Mouse (Mus musculus) gastrocnemius, postnatal 36 days (tissue): ENCODE measurements around the gene Rps27rt. TPM values are rescaled to one million over a fixed set of nuclear protein-coding genes. Genes with fewer than 3 reads are reported as not detected.
A peak's percentile ranks its signal among the peaks of the same experiment; 100 is the strongest.
"Not testable (repeated sequence)": the region's sequence is repeated elsewhere in the genome, so short reads cannot be mapped to it uniquely, and the experiment has no call there.

Experiments
- DNase-seq, 2 experiments: peaks; one replicate each; pipeline ENCODE4 v3.0.0; 2022
- intact Hi-C: fragments of 180-260 bp; cut with DNase I; formaldehyde crosslinking; loops from one replicate; pipeline ENCODE4 v1.15.1; 2025
- total RNA-seq, 2 experiments: library from RNA; stranded (reverse); gene quantifications; 2 replicates each; pipeline ENCODE4 v1.2.3; 2021

Rps27rt gene
- total RNA-seq, 2 experiments from 2014 or later, result 12.0 to 25.0 TPM

GRCm38 (mm10) chr9:114986361-114986760 lies 3.8 kb upstream of the Rps27rt start:
- intact Hi-C loops, result no loop called here
- no peak for DNase-seq

- no peak for DNase-seq
Measured at GRCm38 (mm10) chr9:114985741-114986140, 3.2 kb upstream of the Rps27rt start.

GRCm38 (mm10) chr9:114979969-114980368 lies 2.6 kb downstream of the Rps27rt start:
- DNase-seq, result no peak
- intact Hi-C loops, result loop anchor here (10.0 kb wide), 1 partner anchor 75 kb away; no protein-coding TSS in a partner anchor

More at GRCm38 (mm10) chr9:114985741-114986140, 3.2 kb upstream of the Rps27rt start:
- intact Hi-C loops, result no loop called here

- intact Hi-C loops, result loop anchor here (10.0 kb wide), 1 partner anchor 76 kb away; no protein-coding TSS in a partner anchor
- peak; percentile 61 to 79 for DNase-seq
Measured at GRCm38 (mm10) chr9:114978281-114979111, 4.0 kb downstream of the Rps27rt start, which contains the start of gene Osbpl10. Gene Osbpl10, plus strand, starts transcription at chr9:114978569.

GRCm38 (mm10) chr9:114977461-114978280 lies 4.9 kb downstream of the Rps27rt start:
- intact Hi-C loops, result loop anchor here (10.0 kb wide), 1 partner anchor 77 kb away; no protein-coding TSS in a partner anchor
- DNase-seq, result peak in 1 of 2 experiments; percentile 23

- intact Hi-C loops, DNase-seq: not testable (repeated sequence)
Measured at GRCm38 (mm10) chr9:114966286-114966685, 16.3 kb downstream of the Rps27rt start.

- no peak for DNase-seq
- intact Hi-C loops, result no loop called here
Measured at GRCm38 (mm10) chr9:114964093-114964492, 18.4 kb downstream of the Rps27rt start.

GRCm38 (mm10) chr9:114960844-114961243 lies 21.7 kb downstream of the Rps27rt start:
- intact Hi-C loops, result no loop called here
- DNase-seq, result no peak

- intact Hi-C loops, result no loop called here
- DNase-seq, result peak; percentile 22 to 27
Measured at GRCm38 (mm10) chr9:114960043-114960789, 22.3 kb downstream of the Rps27rt start.

- DNase-seq, result no peak
- intact Hi-C loops, result loop anchor here (1.0 to 5.0 kb wide), 2 partner anchors 44 to 160 kb away; no protein-coding TSS in a partner anchor
Measured at GRCm38 (mm10) chr9:114956945-114957344, 25.6 kb downstream of the Rps27rt start.

- intact Hi-C loops, result loop anchor here (5.0 kb wide), 1 partner anchor 158 kb away; no protein-coding TSS in a partner anchor
- DNase-seq, result no peak
Measured at GRCm38 (mm10) chr9:114955340-114955739, 27.2 kb downstream of the Rps27rt start.

GRCm38 (mm10) chr9:114952866-114953265 lies 29.7 kb downstream of the Rps27rt start:
- DNase-seq, result no peak
- intact Hi-C loops, result no loop called here

GRCm38 (mm10) chr9:114948395-114948794 lies 34.1 kb downstream of the Rps27rt start:
- intact Hi-C loops, result no loop called here

GRCm38 (mm10) chr9:114945576-114945975 lies 37.0 kb downstream of the Rps27rt start:
- no peak for DNase-seq
- intact Hi-C loops, result no loop called here

More at GRCm38 (mm10) chr9:114948395-114948794, 34.1 kb downstream of the Rps27rt start:
- DNase-seq, result no peak

- DNase-seq, result no peak
- intact Hi-C loops, result no loop called here
Measured at GRCm38 (mm10) chr9:114944642-114945041, 37.9 kb downstream of the Rps27rt start.

GRCm38 (mm10) chr9:114936687-114937086 lies 45.9 kb downstream of the Rps27rt start:
- no peak for DNase-seq

GRCm38 (mm10) chr9:114935321-114935720 lies 47.2 kb downstream of the Rps27rt start:
- intact Hi-C loops, result no loop called here

More at GRCm38 (mm10) chr9:114936687-114937086, 45.9 kb downstream of the Rps27rt start:
- intact Hi-C loops, result no loop called here

GRCm38 (mm10) chr9:114934231-114934630 lies 48.3 kb downstream of the Rps27rt start:
- intact Hi-C loops, result no loop called here
- no peak for DNase-seq

More at GRCm38 (mm10) chr9:114935321-114935720, 47.2 kb downstream of the Rps27rt start:
- no peak for DNase-seq

GRCm38 (mm10) chr9:114933723-114934171 lies 48.8 kb downstream of the Rps27rt start, which contains the start of gene Gpd1l:
Gene Gpd1l, minus strand, starts transcription at chr9:114933987.
- intact Hi-C loops, result no loop called here
- DNase-seq, result peak; percentile 93 to 98
